Mouse (Mus musculus): ENCODE results near the gene Atf7ip2.
"Not testable (repeated sequence)": the region's sequence is repeated elsewhere in the genome, so short reads cannot be mapped to it uniquely, and the experiment has no call there.

Atf7ip2 gene

GRCm38 (mm10) chr16:10192679-10193506 lies at the start of gene Atf7ip2:
Gene Atf7ip2, plus strand, starts transcription at chr16:10192712.
- peak; percentile 63 for DNase-seq (ENCODE audit: low spot score)

- DNase-seq (ENCODE audit: low spot score) = no peak
Observed at GRCm38 (mm10) chr16:10143166-10143565, 49.3 kb upstream of the Atf7ip2 start.

- no peak for DNase-seq (ENCODE audit: low spot score)
Observed at GRCm38 (mm10) chr16:10147401-10147800, 45.1 kb upstream of the Atf7ip2 start.

GRCm38 (mm10) chr16:10169123-10169905 lies 23.2 kb upstream of the Atf7ip2 start:
- no peak for DNase-seq (ENCODE audit: low spot score)

- no peak for DNase-seq (ENCODE audit: low spot score)
Observed at GRCm38 (mm10) chr16:10170005-10170404, 22.5 kb upstream of the Atf7ip2 start, which contains the start of gene Rpl39l. Gene Rpl39l, plus strand, starts transcription at chr16:10170226.

- DNase-seq (ENCODE audit: low spot score) = no peak
Observed at GRCm38 (mm10) chr16:10171276-10171675, 21.2 kb upstream of the Atf7ip2 start.

GRCm38 (mm10) chr16:10172179-10172820 lies 20.2 kb upstream of the Atf7ip2 start:
- DNase-seq (ENCODE audit: low spot score) = no peak

GRCm38 (mm10) chr16:10187461-10187860 lies 5.1 kb upstream of the Atf7ip2 start:
- not testable (repeated sequence) for DNase-seq (ENCODE audit: low spot score)

- no peak for DNase-seq (ENCODE audit: low spot score)
Observed at GRCm38 (mm10) chr16:10208777-10209176, 16.3 kb downstream of the Atf7ip2 start.

- not testable (repeated sequence) for DNase-seq (ENCODE audit: low spot score)
Observed at GRCm38 (mm10) chr16:10216366-10216765, 23.9 kb downstream of the Atf7ip2 start.

GRCm38 (mm10) chr16:10217020-10217419 lies 24.5 kb downstream of the Atf7ip2 start:
- DNase-seq (ENCODE audit: low spot score) = not testable (repeated sequence)

- no peak for DNase-seq (ENCODE audit: low spot score)
Observed at GRCm38 (mm10) chr16:10227361-10227760, 34.8 kb downstream of the Atf7ip2 start.

- DNase-seq (ENCODE audit: low spot score) = no peak
Observed at GRCm38 (mm10) chr16:10236601-10237000, 44.1 kb downstream of the Atf7ip2 start.

- DNase-seq (ENCODE audit: low spot score) = no peak
Observed at GRCm38 (mm10) chr16:10253993-10254392, 61.5 kb downstream of the Atf7ip2 start.

- DNase-seq (ENCODE audit: low spot score) = peak; percentile 38
Observed at GRCm38 (mm10) chr16:10272256-10272655, 79.7 kb downstream of the Atf7ip2 start.

- no peak for DNase-seq (ENCODE audit: low spot score)
Observed at GRCm38 (mm10) chr16:10274465-10274864, 82.0 kb downstream of the Atf7ip2 start.

GRCm38 (mm10) chr16:10276778-10277177 lies 84.3 kb downstream of the Atf7ip2 start:
- not testable (repeated sequence) for DNase-seq (ENCODE audit: low spot score)

GRCm38 (mm10) chr16:10280286-10280951 lies 87.9 kb downstream of the Atf7ip2 start:
- DNase-seq (ENCODE audit: low spot score) = peak; percentile 90

GRCm38 (mm10) chr16:10281890-10282289 lies 89.4 kb downstream of the Atf7ip2 start:
- DNase-seq (ENCODE audit: low spot score) = no peak

GRCm38 (mm10) chr16:10286513-10287268 lies 94.2 kb downstream of the Atf7ip2 start:
- DNase-seq (ENCODE audit: low spot score) = no peak

- no peak for DNase-seq (ENCODE audit: low spot score)
Observed at GRCm38 (mm10) chr16:10288115-10288514, 95.6 kb downstream of the Atf7ip2 start.

Measured in layer of hippocampus, adult 11-12 months (tissue).